Mouse (Mus musculus) cerebellum, adult 8-10 months (tissue): ENCODE data around the gene Ppfia4.

ENCODE experiments used
- DNase-seq: peaks from one replicate; pipeline ENCODE4 v3.0.0; 2022

The Ppfia4 gene

GRCm38 (mm10) chr1:134332770-134333271 is at the start of gene Ppfia4:
Gene Ppfia4 (minus strand): TSS chr1:134332928.
- DNase-seq = peak; percentile 71

GRCm38 (mm10) chr1:134381795-134382625 is 49.3 kb upstream of the Ppfia4 start:
- no peak for DNase-seq

- no peak for DNase-seq
Observed at GRCm38 (mm10) chr1:134381051-134381450, 48.3 kb upstream of the Ppfia4 start.

GRCm38 (mm10) chr1:134374124-134374523 is 41.4 kb upstream of the Ppfia4 start:
- no peak for DNase-seq

- DNase-seq = peak; percentile 39
Observed at GRCm38 (mm10) chr1:134368777-134369337, 36.1 kb upstream of the Ppfia4 start.

- no peak for DNase-seq
Observed at GRCm38 (mm10) chr1:134365491-134365890, 32.8 kb upstream of the Ppfia4 start.

GRCm38 (mm10) chr1:134363194-134363593 is 30.5 kb upstream of the Ppfia4 start:
- no peak for DNase-seq

- DNase-seq = peak; percentile 96
Observed at GRCm38 (mm10) chr1:134361857-134362212, 29.1 kb upstream of the Ppfia4 start, which contains the start of gene Tmem183a. Gene Tmem183a (minus strand): TSS chr1:134361979.

- DNase-seq = no peak
Observed at GRCm38 (mm10) chr1:134361195-134361856, 28.6 kb upstream of the Ppfia4 start.

GRCm38 (mm10) chr1:134360656-134361055 is 27.9 kb upstream of the Ppfia4 start:
- peak; percentile 19 for DNase-seq

- no peak for DNase-seq
Observed at GRCm38 (mm10) chr1:134357461-134357860, 24.7 kb upstream of the Ppfia4 start.

GRCm38 (mm10) chr1:134353326-134353725 is 20.6 kb upstream of the Ppfia4 start:
- DNase-seq = no peak

GRCm38 (mm10) chr1:134347791-134348190 is 15.1 kb upstream of the Ppfia4 start:
- no peak for DNase-seq

GRCm38 (mm10) chr1:134345075-134345474 is 12.3 kb upstream of the Ppfia4 start:
- no peak for DNase-seq

GRCm38 (mm10) chr1:134344005-134344950 is 11.6 kb upstream of the Ppfia4 start:
- DNase-seq = peak; percentile 94

- peak; percentile 56 for DNase-seq
Observed at GRCm38 (mm10) chr1:134343567-134343966, 10.8 kb upstream of the Ppfia4 start.

GRCm38 (mm10) chr1:134342781-134343310 is 10.1 kb upstream of the Ppfia4 start:
- peak; percentile 48 for DNase-seq

GRCm38 (mm10) chr1:134342278-134342664 is 9.5 kb upstream of the Ppfia4 start:
- DNase-seq = peak; percentile 70

GRCm38 (mm10) chr1:134341641-134342277 is 9.0 kb upstream of the Ppfia4 start:
- no peak for DNase-seq

- DNase-seq = no peak
Observed at GRCm38 (mm10) chr1:134339757-134340619, 7.3 kb upstream of the Ppfia4 start.

GRCm38 (mm10) chr1:134339162-134339561 is 6.4 kb upstream of the Ppfia4 start:
- peak; percentile 17 for DNase-seq
